Mouse (Mus musculus): Measurements from ENCODE around the gene Bfar. TPM values are rescaled to one million over a fixed set of nuclear protein-coding genes. Genes with fewer than 3 reads are reported as not detected.

The Bfar gene
- polyA plus RNA-seq, 1 experiment from 2014 or later, result 22.0 TPM

- Histone ChIP-seq H3K27me3 (ENCODE audit: control insufficient read depth, insufficient read depth, low read length) (no peaks in the 10 kb centered on the region), H3K9ac (ENCODE audit: low read length) (no peak overlapping the region), H3K4me2 (replicated peaks; ENCODE audit: low read depth) (no peak overlapping the region), H3K36me3 (ENCODE audit: control insufficient read depth, insufficient read depth, low read length) (no peaks in the 10 kb centered on the region), H3K4me1 (replicated peaks; ENCODE audit: control insufficient read depth, insufficient read depth) (no peaks in the 10 kb centered on the region), H3K27ac (replicated peaks) (no peak overlapping the region), H3K9me3 (ENCODE audit: control insufficient read depth, low read length) (no peaks in the 10 kb centered on the region), H3K4me3 (ENCODE audit: low read depth, low read length) (no peak overlapping the region)
- TF ChIP-seq EP300 (optimal IDR thresholded peaks at IDR 0.05), result no peak
- no peak for TF ChIP-seq CTCF (IDR thresholded peaks at IDR 0.05; ENCODE audit: low read depth)
- 84% methylated on average over 13 of the region's 13 CpGs for WGBS
- no peak for DNase-seq (ENCODE audit: low spot score)
- no peak for ATAC-seq (ENCODE audit: low FRiP score, low TSS enrichment)
These were observed 79.0 kb downstream of the Bfar start for GRCm38 (mm10) chr16:13750626-13751025.

Other genes with a start within 250 kb of the Bfar start
- 23.7 and 24.8 TPM in 2 replicates for gene Parn, start 3.7 kb upstream of the Bfar start, polyA plus RNA-seq (2015; fragmentation: Nextera tagmentation; extraction: Ambion mirVana)
- gene 3110001I22Rik, start 71 bp downstream of the Bfar start, polyA plus RNA-seq (2015; fragmentation: Nextera tagmentation; extraction: Ambion mirVana), result 3.0 and 3.3 TPM in 2 replicates
- gene Pla2g10, start 59.1 kb downstream of the Bfar start, polyA plus RNA-seq (2015; fragmentation: Nextera tagmentation; extraction: Ambion mirVana), result 142 and 153 TPM in 2 replicates
- 33.9 and 34.5 TPM in 2 replicates for gene Rrn3, start 108.8 kb downstream of the Bfar start, polyA plus RNA-seq (2015; fragmentation: Nextera tagmentation; extraction: Ambion mirVana)
- gene Ntan1, start 147.0 kb downstream of the Bfar start, polyA plus RNA-seq (2015; fragmentation: Nextera tagmentation; extraction: Ambion mirVana), result 124 and 133 TPM in 2 replicates
- gene Pdxdc1, start 231.3 kb downstream of the Bfar start, polyA plus RNA-seq (2015; fragmentation: Nextera tagmentation; extraction: Ambion mirVana), result 75.1 and 76.2 TPM in 2 replicates
- 4.6 and 5.7 TPM in 2 replicates for gene Mpv17l, start 231.3 kb downstream of the Bfar start, polyA plus RNA-seq (2015; fragmentation: Nextera tagmentation; extraction: Ambion mirVana)

Measured in stomach, postnatal 0 days (tissue).